Mouse (Mus musculus) thymus, adult 2 months (tissue): ENCODE data around the gene Ttc26. TPM values are rescaled to one million over a fixed set of nuclear protein-coding genes. Genes with fewer than 3 reads are reported as not detected.

Experiments used
- DNase-seq: peaks from one replicate; pipeline ENCODE4 v3.0.0; 2021
- H3K27ac ChIP-seq: fragments of 200-500 bp; 2 replicates; pipeline ENCODE4 v1.5.1; 2012; ENCODE audit warnings: low read length, control low read depth; ENCODE audit not compliant: control insufficient read depth, insufficient read depth
- H3K27me3 ChIP-seq: fragments of 200-500 bp; 2 replicates; pipeline ENCODE4 v1.6.1; 2012; ENCODE audit warnings: mild to moderate bottlenecking, low read length, moderate library complexity, mixed read lengths; ENCODE audit not compliant: control insufficient read depth, insufficient read depth
- H3K36me3 ChIP-seq: fragments of 200-500 bp; 2 replicates; pipeline ENCODE4 v1.6.1; 2012; ENCODE audit warnings: mild to moderate bottlenecking, low read length, moderate library complexity; ENCODE audit not compliant: control insufficient read depth, insufficient read depth
- H3K4me1 ChIP-seq: fragments of 200-500 bp; replicated peaks from 2 replicates; pipeline ENCODE4 v1.6.1; 2012; ENCODE audit warnings: low read length; ENCODE audit not compliant: control insufficient read depth, insufficient read depth
- H3K4me3 ChIP-seq: fragments of 200-500 bp; 2 replicates; pipeline ENCODE4 v1.5.1; 2012; ENCODE audit warnings: mild to moderate bottlenecking, low read length, control low read depth, moderate library complexity; ENCODE audit not compliant: control insufficient read depth, insufficient read depth
- CTCF ChIP-seq: fragments of 200-500 bp; IDR thresholded peaks from 2 replicates; pipeline ENCODE4 v1.5.1; 2012; ENCODE audit warnings: mild to moderate bottlenecking, control low read depth, low read length, moderate library complexity, borderline replicate concordance; ENCODE audit not compliant: control insufficient read depth, poor library complexity, insufficient read depth; ENCODE audit errors: extremely low read depth
- POLR2A ChIP-seq: fragments of 200-500 bp; IDR thresholded peaks from 2 replicates; pipeline ENCODE4 v1.6.1; 2012; ENCODE audit warnings: mild to moderate bottlenecking, low read length, control low read depth, moderate library complexity; ENCODE audit not compliant: control insufficient read depth, poor library complexity, insufficient read depth; ENCODE audit errors: extremely low read depth
- WGBS: fragments of 180-500 bp; shearing (Covaris S2); methylation state at CpG from one replicate; pipeline ENCODE4 v1.1.7; 2018; 5-methylcytosine and 5-hydroxymethylcytosine counted together
- polyA plus RNA-seq: library from polyadenylated mRNA; depleted of rRNA; stranded (reverse); fragments of >200 nt; gene quantifications from 2 replicates; pipeline ENCODE4 v1.2.3, GENCODE M21; 2012

The Ttc26 gene
- polyA plus RNA-seq, 1 experiment, result 0.44 TPM

- DNase-seq, result no peak
- peaks cover 10% of the 10 kb centered on the region for H3K4me1 ChIP-seq
- no peaks in the 10 kb centered on the region for H3K36me3 ChIP-seq
- H3K27ac ChIP-seq, result no peak overlapping the region
- TF ChIP-seq POLR2A (no peak), CTCF (no peak)
- 88% methylated on average over 4 of the region's 4 CpGs for WGBS
- no peak overlapping the region for H3K4me3 ChIP-seq
- no peaks in the 10 kb centered on the region for H3K27me3 ChIP-seq
Measured at GRCm38 (mm10) chr6:38361065-38361464, 20.2 kb upstream of the Ttc26 start.

GRCm38 (mm10) chr6:38361937-38362336, 19.3 kb upstream of the Ttc26 start:
- H3K27ac ChIP-seq, result no peak overlapping the region
- WGBS, result 89% methylated on average over 1 of the region's 1 CpGs
- H3K4me3 ChIP-seq, result no peak overlapping the region
- peaks cover 10% of the 10 kb centered on the region for H3K4me1 ChIP-seq
- DNase-seq, result no peak
- no peaks in the 10 kb centered on the region for H3K36me3 ChIP-seq
- no peaks in the 10 kb centered on the region for H3K27me3 ChIP-seq
- no peak for TF ChIP-seq CTCF
- TF ChIP-seq POLR2A, result no peak

GRCm38 (mm10) chr6:38363370-38363769, 17.9 kb upstream of the Ttc26 start:
- WGBS, result 68% methylated on average over 4 of the region's 4 CpGs
- H3K27me3 ChIP-seq, result no peaks in the 10 kb centered on the region
- H3K4me1 ChIP-seq, result peaks cover 8% of the 10 kb centered on the region
- H3K27ac ChIP-seq, result no peak overlapping the region
- no peak for DNase-seq
- TF ChIP-seq CTCF (no peak), POLR2A (no peak)
- no peaks in the 10 kb centered on the region for H3K36me3 ChIP-seq
- no peak overlapping the region for H3K4me3 ChIP-seq

- DNase-seq, result no peak
- Histone ChIP-seq H3K36me3 (no peaks in the 10 kb centered on the region), H3K27ac (no peak overlapping the region), H3K4me1 (peaks cover 7% of the 10 kb centered on the region), H3K27me3 (no peaks in the 10 kb centered on the region), H3K4me3 (no peak overlapping the region)
- TF ChIP-seq POLR2A, result no peak
- no peak for TF ChIP-seq CTCF
Measured at GRCm38 (mm10) chr6:38364121-38364520, 17.1 kb upstream of the Ttc26 start.

- no peak for TF ChIP-seq POLR2A
- no peak for TF ChIP-seq CTCF
- 86% methylated on average over 3 of the region's 3 CpGs for WGBS
- DNase-seq, result no peak
- Histone ChIP-seq H3K4me3 (no peak overlapping the region), H3K27me3 (no peaks in the 10 kb centered on the region), H3K36me3 (no peaks in the 10 kb centered on the region), H3K27ac (no peak overlapping the region), H3K4me1 (no peaks in the 10 kb centered on the region)
Measured at GRCm38 (mm10) chr6:38369945-38370344, 11.3 kb upstream of the Ttc26 start.

- H3K36me3 ChIP-seq, result no peaks in the 10 kb centered on the region
- no peaks in the 10 kb centered on the region for H3K27me3 ChIP-seq
- no peak for TF ChIP-seq CTCF
- no peak for TF ChIP-seq POLR2A
- H3K4me3 ChIP-seq, result no peak overlapping the region
- no peak for DNase-seq
- H3K27ac ChIP-seq, result no peak overlapping the region
- no peaks in the 10 kb centered on the region for H3K4me1 ChIP-seq
- 89% methylated on average over 1 of the region's 1 CpGs for WGBS
Measured at GRCm38 (mm10) chr6:38374271-38374670, 7.0 kb upstream of the Ttc26 start.

- Histone ChIP-seq H3K27ac (no peak overlapping the region), H3K4me3 (peak overlapping the region; percentile 1; the same call in 1 of the 2 replicates), H3K4me1 (0 out of 2 replicates have a peak, but pooled peaks cover 2% of the 10 kb centered on the region), H3K27me3 (no peaks in the 10 kb centered on the region), H3K36me3 (no peaks in the 10 kb centered on the region)
- 3% methylated on average over 4 of the region's 4 CpGs for WGBS
- TF ChIP-seq CTCF (no peak), POLR2A (no peak)
- peak; percentile 5 for DNase-seq
Measured at GRCm38 (mm10) chr6:38380764-38381128, 523 bp upstream of the Ttc26 start.
